Mouse (Mus musculus): ENCODE data around the gene 2310011J03Rik. TPM values are rescaled to one million over a fixed set of nuclear protein-coding genes. Genes with fewer than 3 reads are reported as not detected.
A peak's percentile ranks its signal among the peaks of the same experiment; 100 is the strongest.
"Not testable (repeated sequence)": the region's sequence is repeated elsewhere in the genome, so short reads cannot be mapped to it uniquely, and the experiment has no call there.

Gene 2310011J03Rik
- polyA plus RNA-seq, 1 experiment from 2014 or later = 27.4 TPM

DNA sequence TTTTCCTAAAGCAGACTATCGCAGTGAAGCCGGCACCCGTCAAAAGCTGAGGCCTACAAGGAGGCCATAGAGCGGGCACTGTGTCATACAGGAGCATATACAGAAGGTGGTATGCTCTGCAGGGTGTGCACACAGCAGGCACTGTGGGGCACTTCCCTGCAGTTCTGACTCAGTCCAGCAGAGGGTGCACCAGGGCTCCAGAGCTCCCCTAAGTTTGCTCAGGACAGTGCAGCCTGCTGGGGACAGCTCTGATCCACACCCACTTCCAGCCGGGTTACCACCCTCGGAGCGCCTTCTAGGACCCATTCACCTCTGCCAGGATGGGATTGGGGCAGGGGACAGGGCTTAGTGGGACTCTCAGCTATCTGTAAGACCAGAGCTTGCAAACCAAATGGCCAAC lies 30.0 kb upstream of the 2310011J03Rik start:
- no peak overlapping the region for H3K27ac ChIP-seq (ENCODE audit: low read depth)
- DNase-seq (peak; percentile 92), ATAC-seq (peak; percentile 80)
- no peaks in the 10 kb centered on the region for H3K9me3 ChIP-seq (ENCODE audit: low read length)
- H3K4me3 ChIP-seq (ENCODE audit: low read depth, low read length) = no peak overlapping the region
- WGBS (ENCODE audit: insufficient replicate concordance) = 1% methylated on average over 7 of the region's 7 CpGs
- H3K9ac ChIP-seq (replicated peaks) = no peak overlapping the region
- peaks cover 21% of the 10 kb centered on the region for H3K4me1 ChIP-seq (ENCODE audit: insufficient read depth)
- no peak overlapping the region for H3K4me2 ChIP-seq (ENCODE audit: low read depth, low read length)
- peaks cover 43% of the 10 kb centered on the region for H3K27me3 ChIP-seq (ENCODE audit: insufficient read depth, low read length)
- peak; percentile 99 for TF ChIP-seq CTCF (IDR thresholded peaks at IDR 0.05; ENCODE audit: low read depth)
- TF ChIP-seq EP300 (IDR thresholded peaks at IDR 0.05; ENCODE audit: low read depth) = no peak
- H3K36me3 ChIP-seq (replicated peaks; ENCODE audit: insufficient read depth, low read length) = no peaks in the 10 kb centered on the region

DNA sequence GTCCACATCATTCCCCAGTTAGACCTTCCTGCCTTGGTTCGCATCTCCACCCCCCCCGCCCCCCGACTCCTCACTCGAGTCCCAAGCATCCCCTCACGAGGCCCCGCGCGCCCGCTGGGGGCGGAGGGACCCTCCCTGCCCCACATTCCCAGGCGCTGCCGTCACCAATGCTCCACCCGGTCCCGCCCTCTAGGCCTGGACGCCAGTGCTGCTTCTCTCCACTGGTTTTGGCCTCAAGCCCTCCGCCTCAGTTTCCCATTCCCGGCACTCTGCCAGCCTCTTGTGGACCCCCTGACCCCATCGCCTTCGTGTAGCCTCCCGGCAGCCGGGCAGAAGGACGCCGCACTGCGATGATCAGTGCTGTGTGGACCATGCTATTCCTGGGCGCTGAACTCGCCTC lies 28.6 kb upstream of the 2310011J03Rik start:
- no peak for ATAC-seq
- Histone ChIP-seq H3K9ac (replicated peaks) (no peak overlapping the region), H3K27ac (ENCODE audit: low read depth) (no peak overlapping the region), H3K4me3 (ENCODE audit: low read depth, low read length) (no peak overlapping the region), H3K4me2 (ENCODE audit: low read depth, low read length) (no peak overlapping the region), H3K27me3 (ENCODE audit: insufficient read depth, low read length) (peaks cover 41% of the 10 kb centered on the region), H3K9me3 (ENCODE audit: low read length) (no peaks in the 10 kb centered on the region), H3K4me1 (ENCODE audit: insufficient read depth) (peaks cover 33% of the 10 kb centered on the region), H3K36me3 (replicated peaks; ENCODE audit: insufficient read depth, low read length) (no peaks in the 10 kb centered on the region)
- no peak for DNase-seq
- TF ChIP-seq EP300 (IDR thresholded peaks at IDR 0.05; ENCODE audit: low read depth) (no peak), CTCF (IDR thresholded peaks at IDR 0.05; ENCODE audit: low read depth) (no peak)
- WGBS (ENCODE audit: insufficient replicate concordance) = 18% methylated on average over 20 of the region's 26 CpGs

GRCm38 (mm10) chr10:80348244-80348781 lies 28.0 kb upstream of the 2310011J03Rik start, which contains the start of gene Adamtsl5:
TSS of gene Adamtsl5 (minus strand) at chr10:80348412.
- Histone ChIP-seq H3K4me1 (ENCODE audit: insufficient read depth) (peaks cover 40% of the 10 kb centered on the region), H3K9me3 (ENCODE audit: low read length) (no peaks in the 10 kb centered on the region), H3K36me3 (replicated peaks; ENCODE audit: insufficient read depth, low read length) (no peaks in the 10 kb centered on the region), H3K27me3 (ENCODE audit: insufficient read depth, low read length) (peaks cover 45% of the 10 kb centered on the region), H3K27ac (ENCODE audit: low read depth) (no peak within 1 kb of the TSS), H3K4me3 (ENCODE audit: low read depth, low read length) (peak within 1 kb of the TSS; percentile 46), H3K9ac (replicated peaks) (peak within 1 kb of the TSS; percentile 57), H3K4me2 (ENCODE audit: low read depth, low read length) (peak within 1 kb of the TSS; percentile 80)
- TF ChIP-seq CTCF (IDR thresholded peaks at IDR 0.05; ENCODE audit: low read depth) (peak; percentile 97), EP300 (IDR thresholded peaks at IDR 0.05; ENCODE audit: low read depth) (no peak)
- ATAC-seq (peak; percentile 41), DNase-seq (peak; percentile 82)
- 2% methylated on average over 37 of the region's 42 CpGs for WGBS (ENCODE audit: insufficient replicate concordance)

- WGBS (ENCODE audit: insufficient replicate concordance) = 13% methylated on average over 17 of the region's 17 CpGs
- ATAC-seq (no peak), DNase-seq (peak; percentile 58)
- TF ChIP-seq EP300 (IDR thresholded peaks at IDR 0.05; ENCODE audit: low read depth) (no peak), CTCF (IDR thresholded peaks at IDR 0.05; ENCODE audit: low read depth) (no peak)
- H3K4me3 ChIP-seq (ENCODE audit: low read depth, low read length) = peak overlapping the region; percentile 46
- peaks cover 47% of the 10 kb centered on the region for H3K4me1 ChIP-seq (ENCODE audit: insufficient read depth)
- peak overlapping the region; percentile 57 for H3K9ac ChIP-seq (replicated peaks)
- H3K9me3 ChIP-seq (ENCODE audit: low read length) = no peaks in the 10 kb centered on the region
- H3K4me2 ChIP-seq (ENCODE audit: low read depth, low read length) = peak overlapping the region; percentile 80
- no peaks in the 10 kb centered on the region for H3K36me3 ChIP-seq (replicated peaks; ENCODE audit: insufficient read depth, low read length)
- no peak overlapping the region for H3K27ac ChIP-seq (ENCODE audit: low read depth)
- peaks cover 44% of the 10 kb centered on the region for H3K27me3 ChIP-seq (ENCODE audit: insufficient read depth, low read length)
Observed at GRCm38 (mm10) chr10:80347514-80347967, 27.2 kb upstream of the 2310011J03Rik start.

DNA sequence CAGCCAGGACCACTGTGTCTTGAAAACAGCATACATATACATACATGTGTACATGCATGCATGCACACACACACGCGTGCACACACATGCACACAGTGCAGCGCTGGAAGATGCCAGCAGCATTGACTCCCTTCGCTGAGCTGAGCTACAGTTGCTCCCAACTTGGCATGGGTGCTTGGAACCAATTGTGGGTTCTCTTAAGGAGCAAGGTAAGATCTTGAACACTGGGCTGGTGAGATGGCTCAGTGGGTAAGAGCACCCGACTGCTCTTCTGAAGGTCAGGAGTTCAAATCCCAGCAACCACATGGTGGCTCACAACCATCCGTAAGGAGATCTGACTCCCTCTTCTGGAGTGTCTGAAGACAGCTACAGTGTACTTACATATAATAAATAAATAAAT lies 25.6 kb upstream of the 2310011J03Rik start:
- H3K4me1 ChIP-seq (ENCODE audit: insufficient read depth) = peaks cover 62% of the 10 kb centered on the region
- not testable (repeated sequence) for H3K9me3 ChIP-seq (ENCODE audit: low read length); H3K27ac ChIP-seq (ENCODE audit: low read depth); H3K36me3 ChIP-seq (replicated peaks; ENCODE audit: insufficient read depth, low read length); H3K4me2 ChIP-seq (ENCODE audit: low read depth, low read length); DNase-seq; H3K4me3 ChIP-seq (ENCODE audit: low read depth, low read length); ATAC-seq; H3K9ac ChIP-seq (replicated peaks)
- WGBS (ENCODE audit: insufficient replicate concordance) = 79% methylated on average over 5 of the region's 6 CpGs
- H3K27me3 ChIP-seq (ENCODE audit: insufficient read depth, low read length) = peaks cover 60% of the 10 kb centered on the region

GRCm38 (mm10) chr10:80345122-80345521 lies 24.8 kb upstream of the 2310011J03Rik start:
- Histone ChIP-seq H3K36me3 (replicated peaks; ENCODE audit: insufficient read depth, low read length) (no peaks in the 10 kb centered on the region), H3K9me3 (ENCODE audit: low read length) (no peaks in the 10 kb centered on the region), H3K27me3 (ENCODE audit: insufficient read depth, low read length) (peaks cover 66% of the 10 kb centered on the region), H3K4me2 (ENCODE audit: low read depth, low read length) (peak overlapping the region; percentile 76), H3K9ac (replicated peaks) (peak overlapping the region; percentile 60), H3K4me3 (ENCODE audit: low read depth, low read length) (peak overlapping the region; percentile 36), H3K27ac (ENCODE audit: low read depth) (peak overlapping the region; percentile 91), H3K4me1 (ENCODE audit: insufficient read depth) (peaks cover 68% of the 10 kb centered on the region)
- ATAC-seq (peak; percentile 20; the same call in 1 of the 2 replicates), DNase-seq (peak; percentile 77)
- 15% methylated on average over 12 of the region's 16 CpGs for WGBS (ENCODE audit: insufficient replicate concordance)
- TF ChIP-seq CTCF (IDR thresholded peaks at IDR 0.05; ENCODE audit: low read depth) (no peak), EP300 (IDR thresholded peaks at IDR 0.05; ENCODE audit: low read depth) (no peak)
